Mouse (Mus musculus) heart, postnatal 0 days (tissue): ENCODE measurements around the gene Mcrip1.

Source experiments
- CTCF ChIP-seq: IDR thresholded peaks from 2 replicates; pipeline ENCODE4 v1.5.1; 2016; ENCODE audit warnings: antibody characterized with exemption, control low read depth, low read depth
- EP300 ChIP-seq: IDR thresholded peaks from 2 replicates; pipeline ENCODE4 v1.6.1; 2016; ENCODE audit warnings: antibody characterized with exemption, low read depth

GRCm38 (mm10) chr11:120501701-120502100, 47.8 kb downstream of the Mcrip1 start:
- no peak for TF ChIP-seq EP300
- TF ChIP-seq CTCF: no peak
